Mouse (Mus musculus) lung, postnatal 0 days (tissue): ENCODE data around the gene Mef2a.

Experiments
- CTCF ChIP-seq: IDR thresholded peaks from 2 replicates; pipeline ENCODE4 v1.5.1; 2016; ENCODE audit warnings: antibody characterized with exemption, mild to moderate bottlenecking
- EP300 ChIP-seq: IDR thresholded peaks from 2 replicates; pipeline ENCODE4 v1.6.1; 2016; ENCODE audit warnings: antibody characterized with exemption, mild to moderate bottlenecking, control low read depth

GRCm38 (mm10) chr7:67402353-67402752, 29.7 kb upstream of the Mef2a start:
- TF ChIP-seq CTCF: no peak
- TF ChIP-seq EP300: no peak
